Mouse (Mus musculus) MEL (cell line): ENCODE measurements around the gene Padi6.

ENCODE experiments used
- MAX ChIP-seq: IDR thresholded peaks from 2 replicates; pipeline ENCODE4 v1.6.1; 2011; ENCODE audit warnings: low read length, improper control_type of control experiment
- TBP ChIP-seq: IDR thresholded peaks from 2 replicates; pipeline ENCODE4 v1.8.0; 2011; ENCODE audit warnings: low read depth, low read length, improper control_type of control experiment

DNA sequence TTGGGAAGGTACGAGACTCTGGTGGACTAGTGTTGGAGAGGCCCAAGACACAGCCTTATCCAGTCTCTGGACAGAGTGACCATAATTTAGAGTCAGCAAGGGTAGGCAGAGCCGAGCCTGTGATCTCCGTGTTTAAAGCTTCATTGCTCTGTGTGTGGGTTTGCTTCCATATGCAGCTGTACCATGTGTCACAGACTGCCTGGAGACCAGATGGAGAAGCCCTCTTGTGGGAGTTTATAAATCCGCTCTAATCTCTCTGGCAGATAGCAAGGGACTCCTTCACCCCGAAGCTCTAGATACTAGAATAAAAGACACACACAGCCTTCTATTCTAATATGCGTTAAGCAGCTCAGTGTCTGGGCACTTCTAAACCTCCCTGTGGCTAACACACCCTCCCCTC, 17.7 kb downstream of the Padi6 start:
- TF ChIP-seq TBP: no peak
- TF ChIP-seq MAX: no peak
